Mouse (Mus musculus) bone marrow, adult 2 months (tissue): ENCODE results near the gene Ms4a10.

Experiments
- CTCF ChIP-seq: fragments of 200-500 bp; IDR thresholded peaks from 2 replicates; pipeline ENCODE4 v1.5.1; 2011; ENCODE audit warnings: low read length, control low read depth; ENCODE audit not compliant: control insufficient read depth, insufficient read depth
- POLR2A ChIP-seq: fragments of 200-500 bp; IDR thresholded peaks from 2 replicates; pipeline ENCODE4 v1.6.1; 2011; ENCODE audit warnings: low read depth, mild to moderate bottlenecking, control low read depth, low read length, borderline replicate concordance; ENCODE audit not compliant: control insufficient read depth

- no peak for TF ChIP-seq CTCF
- no peak for TF ChIP-seq POLR2A
Measured at GRCm38 (mm10) chr19:10916506-10916905, 58.0 kb downstream of the Ms4a10 start.
